Mouse (Mus musculus): ENCODE results near the gene Elp6. TPM values are rescaled to one million over a fixed set of nuclear protein-coding genes. Genes with fewer than 3 reads are reported as not detected.
"Not testable (repeated sequence)": the region's sequence is repeated elsewhere in the genome, so short reads cannot be mapped to it uniquely, and the experiment has no call there.

Gene Elp6
- total RNA-seq, 2 experiments from 2014 or later: 4.8 to 5.5 TPM

GRCm38 (mm10) chr9:110315410-110315809, 10.4 kb downstream of the Elp6 start:
- DNase-seq (ENCODE audit: low spot score in 2 of 2): no peak

GRCm38 (mm10) chr9:110315904-110316303, 10.9 kb downstream of the Elp6 start:
- no peak for DNase-seq (ENCODE audit: low spot score in 2 of 2)

GRCm38 (mm10) chr9:110316503-110316902, 11.5 kb downstream of the Elp6 start:
- DNase-seq (ENCODE audit: low spot score in 2 of 2): no peak

GRCm38 (mm10) chr9:110320769-110321168, 15.8 kb downstream of the Elp6 start:
- DNase-seq (ENCODE audit: low spot score in 2 of 2): no peak

- DNase-seq (ENCODE audit: low spot score in 2 of 2): no peak
Measured at GRCm38 (mm10) chr9:110322972-110323371, 18.0 kb downstream of the Elp6 start.

GRCm38 (mm10) chr9:110324181-110324580, 19.2 kb downstream of the Elp6 start:
- no peak for DNase-seq (ENCODE audit: low spot score in 2 of 2)

GRCm38 (mm10) chr9:110328178-110328577, 23.2 kb downstream of the Elp6 start:
- DNase-seq (ENCODE audit: low spot score in 2 of 2): no peak

GRCm38 (mm10) chr9:110328946-110329630, 24.1 kb downstream of the Elp6 start:
- DNase-seq (ENCODE audit: low spot score in 2 of 2): no peak

- DNase-seq (ENCODE audit: low spot score in 2 of 2): peak in 1 of 2 experiments; percentile 15
Measured at GRCm38 (mm10) chr9:110329655-110330054, 24.7 kb downstream of the Elp6 start.

- DNase-seq (ENCODE audit: low spot score in 2 of 2): no peak
Measured at GRCm38 (mm10) chr9:110330341-110330740, 25.4 kb downstream of the Elp6 start.

GRCm38 (mm10) chr9:110330913-110331312, 25.9 kb downstream of the Elp6 start:
- DNase-seq (ENCODE audit: low spot score in 2 of 2): not testable (repeated sequence)

GRCm38 (mm10) chr9:110333135-110333895, 28.3 kb downstream of the Elp6 start, which contains the start of gene Scap:
Gene Scap, plus strand, starts transcription at chr9:110333288.
- DNase-seq (ENCODE audit: low spot score in 2 of 2): peak; percentile 95 to 97

- no peak for DNase-seq (ENCODE audit: low spot score in 2 of 2)
Measured at GRCm38 (mm10) chr9:110333896-110334259, 28.9 kb downstream of the Elp6 start.

- DNase-seq (ENCODE audit: low spot score in 2 of 2): no peak
Measured at GRCm38 (mm10) chr9:110334849-110335248, 29.9 kb downstream of the Elp6 start.

GRCm38 (mm10) chr9:110340037-110340750, 35.2 kb downstream of the Elp6 start:
- DNase-seq (ENCODE audit: low spot score in 2 of 2): no peak

GRCm38 (mm10) chr9:110342008-110342407, 37.0 kb downstream of the Elp6 start:
- DNase-seq (ENCODE audit: low spot score in 2 of 2): no peak

- no peak for DNase-seq (ENCODE audit: low spot score in 2 of 2)
Measured at GRCm38 (mm10) chr9:110343805-110344204, 38.8 kb downstream of the Elp6 start.

GRCm38 (mm10) chr9:110345057-110345739, 40.2 kb downstream of the Elp6 start:
- no peak for DNase-seq (ENCODE audit: low spot score in 2 of 2)

GRCm38 (mm10) chr9:110348899-110349298, 43.9 kb downstream of the Elp6 start:
- no peak for DNase-seq (ENCODE audit: low spot score in 2 of 2)

- DNase-seq (ENCODE audit: low spot score in 2 of 2): no peak
Measured at GRCm38 (mm10) chr9:110350188-110350587, 45.2 kb downstream of the Elp6 start.

GRCm38 (mm10) chr9:110350612-110351011, 45.6 kb downstream of the Elp6 start:
- DNase-seq (ENCODE audit: low spot score in 2 of 2): no peak
